Mouse (Mus musculus) lung, adult 2 months (tissue): Measurements from ENCODE around the gene Zfp781. TPM values are rescaled to one million over a fixed set of nuclear protein-coding genes. Genes with fewer than 3 reads are reported as not detected.
"Not testable (repeated sequence)": the region's sequence is repeated elsewhere in the genome, so short reads cannot be mapped to it uniquely, and the experiment has no call there.

Experiments
- DNase-seq: peaks from one replicate; pipeline ENCODE4 v3.0.0; 2022
- H3K4me1 ChIP-seq: fragments of 200-500 bp; 2 replicates; pipeline ENCODE4 v1.6.1; 2011; ENCODE audit warnings: low read length; ENCODE audit not compliant: control insufficient read depth, insufficient read depth
- H3K4me3 ChIP-seq: fragments of 200-500 bp; replicated peaks from 2 replicates; pipeline ENCODE3; 2011; ENCODE audit warnings: low read depth, mild to moderate bottlenecking, control low read depth, low read length; ENCODE audit errors: extremely low read depth
- WGBS: fragments of 180-500 bp; shearing (Covaris S2); methylation state at CpG from one replicate; pipeline ENCODE4 v1.1.7; 2018; 5-methylcytosine and 5-hydroxymethylcytosine counted together
- polyA plus RNA-seq: library from polyadenylated mRNA; depleted of rRNA; stranded (reverse); fragments of >200 nt; gene quantifications from 2 replicates; pipeline ENCODE4 v1.2.3, GENCODE M21; 2012; rRNA removed

The Zfp781 gene
- polyA plus RNA-seq = 0.09 and 0.11 TPM in 2 replicates

DNA sequence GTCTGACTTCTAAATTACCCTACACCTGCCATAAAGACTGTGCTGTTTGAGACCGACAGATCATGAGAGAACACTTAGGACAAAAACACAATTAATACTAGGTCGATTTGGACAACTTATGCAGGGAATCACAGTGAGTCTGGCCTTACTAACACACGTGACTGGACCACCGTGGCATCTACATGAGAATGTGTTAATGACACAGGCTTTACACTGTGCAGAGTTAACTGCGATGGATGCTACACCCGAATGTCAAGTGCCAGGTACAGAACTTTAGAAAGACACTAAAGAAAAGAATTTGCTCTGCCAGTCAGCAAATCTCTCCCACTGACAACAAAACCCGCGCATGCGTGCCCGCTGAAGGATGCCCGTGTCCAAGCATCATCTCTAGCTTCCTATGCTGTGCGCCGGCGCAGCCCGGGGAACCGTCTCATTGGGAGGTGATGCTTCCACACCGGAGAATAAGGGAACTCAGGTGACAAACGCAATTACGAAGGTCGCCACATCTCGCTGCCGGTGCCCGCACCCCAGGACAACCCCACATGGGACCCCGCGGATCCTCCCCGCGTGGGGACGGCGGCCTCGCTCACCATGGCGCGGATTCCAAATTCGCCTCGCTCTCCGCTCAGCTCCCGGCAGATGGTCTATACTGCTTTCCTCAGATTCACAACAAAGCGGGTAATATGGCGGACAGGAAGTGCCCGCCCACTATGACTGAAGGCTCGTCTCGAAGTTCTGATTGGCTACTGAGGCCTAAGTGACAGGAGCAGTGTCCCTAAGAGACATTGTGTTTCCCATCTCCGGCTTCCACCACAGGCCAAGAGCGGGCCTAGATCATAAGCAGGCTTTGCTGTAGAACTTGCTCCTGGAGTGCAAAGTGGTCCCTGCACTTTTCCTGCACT is at the start of gene Zfp781:
Gene Zfp781 (minus strand): TSS at position 639 of the 902 bp plus-strand sequence.
- WGBS = no CpG with 5 or more reads among the region's 43 CpGs
- not testable (repeated sequence) for DNase-seq, H3K4me1 ChIP-seq, H3K4me3 ChIP-seq

DNA sequence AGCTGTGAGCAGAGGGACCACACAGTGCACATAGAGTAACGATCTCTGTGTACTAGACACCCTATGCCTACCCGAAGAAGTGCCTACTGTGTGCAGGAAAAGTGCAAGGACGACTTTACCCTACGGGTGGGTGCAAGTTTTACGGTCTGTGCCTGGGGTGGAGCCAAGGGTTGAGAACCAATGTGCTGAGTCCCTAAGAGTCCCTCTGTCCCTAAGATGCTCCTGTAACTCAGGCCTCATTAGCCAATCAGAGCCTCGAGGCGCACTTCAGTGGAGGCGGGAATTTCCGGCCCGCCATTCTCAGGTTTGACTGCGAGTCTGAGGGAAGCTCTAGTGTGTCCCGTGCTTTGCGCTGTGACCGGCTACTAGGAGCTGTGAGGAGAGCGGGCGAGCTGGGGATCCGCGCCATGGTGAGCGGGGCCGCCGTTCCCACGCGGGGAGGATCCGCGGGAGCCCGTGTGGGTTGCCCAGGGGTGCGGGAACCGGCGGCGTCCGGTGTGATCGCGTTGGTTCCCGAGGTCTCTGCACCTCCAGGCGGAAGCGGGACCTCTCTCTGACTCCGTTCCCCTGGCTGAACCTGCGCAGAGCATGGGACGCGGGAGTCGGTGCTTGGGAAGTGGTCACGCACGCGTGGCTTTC is 48.2 kb upstream of the Zfp781 start:
- not testable (repeated sequence) for H3K4me3 ChIP-seq, H3K4me1 ChIP-seq
- no CpG with 5 or more reads among the region's 44 CpGs for WGBS
- peak; percentile 52 for DNase-seq

DNA sequence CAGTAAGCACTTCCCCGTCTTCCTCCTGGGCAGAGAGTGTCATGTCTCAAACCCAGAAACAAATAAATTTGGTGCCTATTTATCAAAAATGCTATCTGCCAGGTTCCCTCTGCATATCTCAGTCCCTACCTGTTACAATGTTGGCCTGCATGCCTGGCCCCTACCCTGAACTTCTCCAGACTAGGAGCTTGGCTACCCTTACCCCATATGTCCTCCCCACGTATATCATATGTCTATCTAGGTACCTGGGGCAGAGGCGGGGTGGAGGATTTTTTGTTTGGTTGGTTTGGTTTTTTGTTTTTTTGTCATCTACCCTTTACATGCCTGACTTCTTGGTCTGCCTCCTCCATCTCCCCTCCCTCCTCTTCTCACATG is 451 bp upstream of the Zfp781 start:
- not testable (repeated sequence) for H3K4me3 ChIP-seq, DNase-seq, H3K4me1 ChIP-seq
- WGBS = no CpG with 5 or more reads among the region's 3 CpGs

DNA sequence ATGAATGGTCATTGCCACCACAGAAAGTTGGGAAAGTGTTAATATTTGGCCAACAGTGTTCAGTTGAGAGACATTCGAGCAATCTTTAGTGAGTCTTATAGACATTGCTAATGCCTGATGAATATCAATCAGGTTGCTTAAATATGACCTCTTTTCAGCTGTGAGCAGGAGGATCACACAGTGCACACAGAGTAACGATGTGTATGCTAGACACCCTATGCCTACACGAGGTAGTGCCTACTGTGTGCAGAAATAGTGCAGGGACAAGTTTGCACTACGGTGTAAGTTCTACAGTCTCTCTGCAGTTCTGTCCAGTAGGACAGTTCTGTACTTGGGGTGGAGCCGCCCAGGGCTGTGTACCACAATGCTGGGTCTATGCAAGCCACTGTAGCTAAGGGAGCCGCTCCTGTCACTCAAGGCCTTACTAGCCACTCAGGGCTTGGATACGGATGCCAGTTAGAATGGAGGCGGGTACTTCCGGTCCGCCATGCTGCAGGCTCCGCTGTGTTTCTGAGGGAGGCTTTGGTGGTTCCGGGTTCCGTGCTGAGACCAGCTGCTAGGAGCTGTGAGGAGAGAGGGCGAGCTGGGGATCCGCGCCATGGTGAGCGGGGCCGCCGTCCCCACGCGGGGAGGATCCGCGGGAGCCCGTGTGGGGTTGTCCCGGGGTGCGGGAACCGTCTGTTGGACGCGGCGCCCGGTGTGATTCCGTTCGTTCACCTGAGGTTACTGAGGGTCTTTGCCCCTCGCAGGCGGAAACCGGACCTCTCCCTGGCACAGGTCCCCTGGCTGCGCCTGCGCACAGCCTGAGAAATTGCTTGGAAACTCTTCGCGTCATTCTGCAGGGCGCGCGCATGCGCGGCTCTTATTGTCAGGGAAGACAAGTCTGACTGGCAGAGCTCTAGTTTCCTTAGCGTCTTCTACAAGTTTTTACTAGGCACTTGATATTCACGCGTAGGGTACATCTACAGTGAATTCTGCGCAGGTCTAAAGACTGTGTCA is 66.6 kb downstream of the Zfp781 start, which contains the start of gene Gm32687:
Gene Gm32687 (plus strand): TSS at position 526 of the 999 bp plus-strand sequence.
- DNase-seq = peak; percentile 2
- not testable (repeated sequence) for H3K4me1 ChIP-seq, H3K4me3 ChIP-seq
- WGBS = 17% methylated on average over 5 of the region's 49 CpGs

Other genes starting within 250 kb of the Zfp781 start
- 0.45 and 0.47 TPM in 2 replicates for gene Zfp433, start 225.7 kb downstream of the Zfp781 start, polyA plus RNA-seq
- 0.33 and 0.56 TPM in 2 replicates for gene Gm3055, start 159.3 kb downstream of the Zfp781 start, polyA plus RNA-seq
- gene Gm4767, start 118.3 kb downstream of the Zfp781 start, polyA plus RNA-seq = not detected in 2 replicates
- 0.41 and 0.76 TPM in 2 replicates for gene Gm32687, start 66.5 kb downstream of the Zfp781 start, polyA plus RNA-seq
- 0.79 and 1.0 TPM in 2 replicates for gene Zfp873, start 117.6 kb upstream of the Zfp781 start, polyA plus RNA-seq
- gene BC024063, start 152.9 kb upstream of the Zfp781 start, polyA plus RNA-seq = 0.12 and 0.17 TPM in 2 replicates
- 0.15 and 0.44 TPM in 2 replicates for gene AU041133, start 197.5 kb upstream of the Zfp781 start, polyA plus RNA-seq